Mouse (Mus musculus) neural tube, embryonic 12.5 days (tissue): ENCODE results near the gene Sfxn2. TPM values are rescaled to one million over a fixed set of nuclear protein-coding genes. Genes with fewer than 3 reads are reported as not detected.

Experiments used
- ATAC-seq: fragments of 200-750 bp; cut with Nextera tagmentation; 2 replicates; pipeline ENCODE4 v1.8.0; 2017; ENCODE audit warnings: low read depth, mild to moderate bottlenecking, moderate TSS enrichment, moderate library complexity; ENCODE audit not compliant: low FRiP score
- H3K27ac ChIP-seq: fragments of 300-500 bp; sonication (generic); 2 replicates; pipeline ENCODE4 v1.5.1; 2016
- H3K27me3 ChIP-seq: fragments of 300-500 bp; sonication (generic); replicated peaks from 2 replicates; pipeline ENCODE4 v1.6.1; 2016; ENCODE audit warnings: mild to moderate bottlenecking
- H3K36me3 ChIP-seq: fragments of 300-500 bp; sonication (generic); 2 replicates; pipeline ENCODE4 v1.6.1; 2016; ENCODE audit warnings: mild to moderate bottlenecking
- H3K4me1 ChIP-seq: fragments of 300-500 bp; sonication (generic); 2 replicates; pipeline ENCODE4 v1.6.1; 2016
- H3K4me2 ChIP-seq: fragments of 300-500 bp; sonication (generic); replicated peaks from 2 replicates; pipeline ENCODE4 v1.6.1; 2016; ENCODE audit warnings: mild to moderate bottlenecking
- H3K4me3 ChIP-seq: fragments of 300-500 bp; sonication (generic); 2 replicates; pipeline ENCODE4 v1.5.1; 2016
- H3K9ac ChIP-seq: fragments of 300-500 bp; sonication (generic); 2 replicates; pipeline ENCODE4 v1.6.1; 2016; ENCODE audit warnings: mild to moderate bottlenecking
- H3K9me3 ChIP-seq: fragments of 300-500 bp; sonication (generic); 2 replicates; pipeline ENCODE4 v1.6.1; 2016; ENCODE audit warnings: mild to moderate bottlenecking
- WGBS: fragments of 180-500 bp; shearing (Covaris S2); methylation state at CpG from one replicate; pipeline ENCODE4 v1.1.7; 2016; 5-methylcytosine and 5-hydroxymethylcytosine counted together
- polyA plus RNA-seq: library from polyadenylated mRNA; unstranded; fragments of >200 nt; fragmentation: Nextera tagmentation; extraction: Ambion mirVana; gene quantifications from 2 replicates; pipeline ENCODE4 v1.2.1, GENCODE M21; 2016

The Sfxn2 gene
- polyA plus RNA-seq, 1 experiment from 2014 or later, result 11.4 TPM

DNA sequence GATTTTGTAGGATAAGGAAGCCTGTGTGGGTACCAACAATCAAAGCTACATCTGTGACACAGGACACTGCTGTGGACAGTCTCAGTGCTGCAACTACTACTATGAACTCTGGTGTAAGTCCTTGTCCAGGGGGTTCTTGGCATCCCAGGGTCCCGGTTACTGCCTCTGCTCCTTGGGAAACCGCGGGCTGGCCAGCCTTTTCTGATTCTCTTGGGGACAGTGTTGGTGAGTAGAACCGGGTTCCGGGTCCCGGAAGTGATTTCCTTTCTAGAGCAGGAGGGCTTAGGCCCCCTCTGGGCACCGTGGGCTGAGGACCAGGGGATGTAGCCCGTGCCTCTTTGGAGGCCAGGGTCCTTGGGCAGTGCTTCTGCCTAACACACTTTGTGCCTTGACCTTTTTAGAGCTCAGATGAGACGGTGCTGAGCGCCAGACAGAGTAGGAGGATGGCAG is 71.2 kb downstream of the Sfxn2 start:
- WGBS, result 89% methylated on average over 10 of the region's 10 CpGs
- Histone ChIP-seq H3K9me3 (no peaks in the 10 kb centered on the region), H3K4me1 (peaks cover 33% of the 10 kb centered on the region), H3K9ac (no peak overlapping the region), H3K4me3 (no peak overlapping the region), H3K4me2 (no peak overlapping the region), H3K36me3 (peaks cover 33% of the 10 kb centered on the region), H3K27ac (no peak overlapping the region), H3K27me3 (no peaks in the 10 kb centered on the region)
- ATAC-seq, result no peak

DNA sequence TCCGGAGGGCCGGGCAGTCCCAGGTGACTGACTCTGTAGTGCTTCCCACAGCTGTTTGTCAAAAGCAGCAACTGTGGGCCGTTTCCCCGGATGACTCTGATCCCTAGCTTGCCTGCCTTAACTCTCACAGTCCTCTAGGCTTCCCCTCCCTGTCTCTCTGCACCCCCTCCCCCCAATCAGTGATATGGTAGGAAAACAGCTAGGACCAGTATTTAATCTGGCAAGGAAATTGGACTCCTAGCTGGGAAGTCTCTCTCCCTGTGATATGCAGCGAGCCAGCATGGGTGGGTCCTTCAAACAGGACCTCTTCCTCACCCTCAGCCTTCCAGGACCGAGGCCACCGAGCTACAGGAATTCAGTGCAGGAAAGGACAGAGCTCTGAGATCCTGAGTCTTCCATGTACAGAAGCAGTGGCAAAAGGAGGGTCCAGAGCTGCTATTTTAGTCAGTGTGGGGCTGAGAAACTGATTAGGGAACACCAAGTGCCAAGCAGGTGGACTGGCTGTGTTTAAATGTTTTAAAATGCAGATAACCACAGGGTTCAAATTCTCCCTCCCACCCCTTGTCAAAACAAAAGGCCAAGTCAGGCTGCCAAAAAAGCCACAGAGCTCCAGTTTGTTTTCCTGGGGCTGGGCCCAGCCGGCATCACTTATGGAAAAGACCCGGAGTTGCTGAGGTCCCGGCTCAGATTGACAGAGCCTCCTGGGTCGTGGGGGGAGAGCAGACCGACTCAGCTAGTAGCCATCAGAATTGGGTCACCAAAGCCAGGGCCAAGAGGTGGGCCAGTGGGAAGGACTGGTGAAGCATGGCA is 71.8 kb downstream of the Sfxn2 start:
- Histone ChIP-seq H3K4me1 (peaks cover 33% of the 10 kb centered on the region), H3K9ac (no peak overlapping the region), H3K27ac (no peak overlapping the region), H3K9me3 (no peaks in the 10 kb centered on the region), H3K36me3 (peaks cover 31% of the 10 kb centered on the region), H3K4me2 (no peak overlapping the region), H3K27me3 (no peaks in the 10 kb centered on the region), H3K4me3 (no peak overlapping the region)
- WGBS, result 45% methylated on average over 12 of the region's 12 CpGs
- no peak for ATAC-seq

DNA sequence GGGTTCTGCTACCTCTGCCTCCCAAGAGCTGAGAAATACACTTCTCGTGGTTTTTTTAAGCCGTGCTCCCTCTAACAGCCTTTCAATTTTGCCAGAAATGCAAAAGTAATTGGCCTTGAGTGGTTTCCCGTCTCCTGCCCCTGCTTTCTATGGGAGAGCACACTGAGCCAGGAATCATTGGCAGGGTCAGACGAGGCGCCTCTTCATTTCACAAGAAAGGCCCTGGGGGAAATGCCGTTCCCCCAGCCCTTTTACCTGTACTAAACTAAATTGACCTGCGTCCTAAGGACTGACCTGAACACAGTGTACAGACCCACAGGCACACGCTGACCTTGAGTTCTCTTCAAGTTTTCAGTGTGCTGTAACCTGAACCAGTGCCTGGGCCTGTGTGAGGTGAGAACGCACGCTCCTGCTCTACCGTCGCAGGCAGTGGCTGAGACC is 72.9 kb downstream of the Sfxn2 start:
- Histone ChIP-seq H3K4me1 (peaks cover 32% of the 10 kb centered on the region), H3K9ac (no peak overlapping the region), H3K4me3 (no peak overlapping the region), H3K27ac (no peak overlapping the region), H3K36me3 (peaks cover 30% of the 10 kb centered on the region), H3K9me3 (no peaks in the 10 kb centered on the region), H3K4me2 (no peak overlapping the region), H3K27me3 (no peaks in the 10 kb centered on the region)
- WGBS, result 90% methylated on average over 12 of the region's 12 CpGs
- no peak for ATAC-seq

DNA sequence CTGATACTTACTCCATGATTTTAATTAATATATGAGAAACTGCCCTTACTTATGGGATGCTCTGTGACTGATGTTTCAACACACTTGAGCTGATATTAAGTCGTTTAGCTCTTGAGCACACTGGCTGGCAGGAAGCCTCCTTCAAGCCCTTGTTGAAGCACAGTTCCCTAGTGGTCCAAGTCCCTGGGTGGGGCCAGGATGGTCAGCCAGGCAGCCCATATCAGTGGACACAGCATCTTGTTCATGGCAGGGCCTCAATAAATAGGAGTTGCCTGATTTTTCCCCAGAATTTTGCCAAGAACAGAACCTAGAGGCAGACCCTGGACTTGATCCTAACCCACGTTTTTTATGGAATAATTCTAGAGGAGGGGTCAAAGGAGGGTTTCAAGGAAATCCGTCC is 74.1 kb downstream of the Sfxn2 start:
- Histone ChIP-seq H3K9me3 (no peaks in the 10 kb centered on the region), H3K4me3 (no peak overlapping the region), H3K4me1 (peaks cover 20% of the 10 kb centered on the region), H3K36me3 (peaks cover 36% of the 10 kb centered on the region), H3K4me2 (no peak overlapping the region), H3K9ac (no peak overlapping the region), H3K27me3 (no peaks in the 10 kb centered on the region), H3K27ac (no peak overlapping the region)
- WGBS, result 83% methylated on average over 3 of the region's 3 CpGs
- no peak for ATAC-seq

Other genes with a start within 250 kb of the Sfxn2 start
- gene Psd, start 246.2 kb upstream of the Sfxn2 start, polyA plus RNA-seq, result 29.9 and 31.6 TPM in 2 replicates
- gene Fbxl15, start 245.2 kb upstream of the Sfxn2 start, polyA plus RNA-seq, result 26.8 and 28.2 TPM in 2 replicates
- gene Cuedc2, start 234.7 kb upstream of the Sfxn2 start, polyA plus RNA-seq, result 284 and 289 TPM in 2 replicates
- gene Mfsd13a, start 232.2 kb upstream of the Sfxn2 start, polyA plus RNA-seq, result 8.5 and 9.3 TPM in 2 replicates
- gene 2310034G01Rik, start 223.1 kb upstream of the Sfxn2 start, polyA plus RNA-seq, result 2.1 and 2.2 TPM in 2 replicates
- gene Actr1a, start 177.6 kb upstream of the Sfxn2 start, polyA plus RNA-seq, result 259 and 269 TPM in 2 replicates
- gene Sufu, start 176.5 kb upstream of the Sfxn2 start, polyA plus RNA-seq, result 36.3 and 37.3 TPM in 2 replicates
- gene Trim8, start 71.7 kb upstream of the Sfxn2 start, polyA plus RNA-seq, result 39.1 and 43.0 TPM in 2 replicates
- 190 and 194 TPM in 2 replicates for gene Arl3, start 167 bp upstream of the Sfxn2 start, polyA plus RNA-seq
- 53.4 and 54.8 TPM in 2 replicates for gene Wbp1l, start 25.7 kb downstream of the Sfxn2 start, polyA plus RNA-seq
- gene Cyp17a1, start 99.8 kb downstream of the Sfxn2 start, polyA plus RNA-seq, result not detected in 2 replicates
- gene Borcs7, start 116.5 kb downstream of the Sfxn2 start, polyA plus RNA-seq, result 17.2 TPM in 2 replicates
- 30.8 and 32.2 TPM in 2 replicates for gene As3mt, start 134.1 kb downstream of the Sfxn2 start, polyA plus RNA-seq
- gene Cnnm2, start 188.2 kb downstream of the Sfxn2 start, polyA plus RNA-seq, result 8.4 and 9.0 TPM in 2 replicates